Mouse (Mus musculus) spleen, postnatal 4 days (tissue): ENCODE measurements around the gene Vps37c.

Experiments used
- DNase-seq, 2 experiments: peaks; one replicate each; pipeline ENCODE4 v3.0.0; 2022; ENCODE audit warnings: low spot score in 2 of 2

The Vps37c gene

DNA sequence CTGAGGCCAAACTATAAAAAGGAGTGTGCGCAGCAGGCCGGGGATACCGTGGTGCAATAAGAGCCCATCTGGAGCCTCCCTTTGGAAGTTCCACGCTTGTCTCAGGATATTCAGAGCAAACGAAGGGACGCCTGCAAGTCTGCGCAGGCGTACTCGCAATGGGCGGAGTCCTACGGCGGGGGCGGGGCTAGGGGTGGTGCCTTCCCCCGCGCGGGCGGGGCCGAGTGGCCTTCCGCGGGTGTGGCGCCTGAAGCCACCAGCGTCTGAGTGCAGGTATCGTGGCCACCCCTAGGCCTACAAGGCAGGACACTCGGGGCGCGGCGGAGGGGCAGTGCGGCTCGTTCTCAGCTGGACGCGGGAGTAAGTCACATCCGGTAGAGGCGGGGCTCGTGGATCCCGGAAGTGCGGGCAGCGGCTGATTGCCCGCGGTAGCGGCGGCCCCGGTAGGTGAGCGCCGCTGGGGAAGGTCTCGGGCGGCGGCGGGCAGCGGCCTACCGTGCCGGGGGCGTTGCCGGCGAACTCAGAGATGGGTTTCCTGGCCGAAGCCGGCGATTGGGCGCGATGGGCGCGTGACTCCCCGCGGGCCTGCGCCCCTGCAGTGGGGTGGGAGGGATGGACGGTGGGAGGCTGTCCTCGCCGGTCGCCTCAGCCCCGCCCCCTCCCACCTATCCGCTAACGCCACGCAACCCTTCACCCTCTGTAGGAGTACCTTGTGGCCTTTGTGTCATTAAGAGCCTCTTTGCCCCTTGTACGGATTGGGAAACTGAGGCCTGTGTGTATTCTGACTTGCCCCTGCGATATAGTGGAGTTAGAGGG is at the start of gene Vps37c:
TSS of gene Vps37c (plus strand) at position 199 of the 816 bp plus-strand sequence.
- DNase-seq = peak; percentile 97 to 99

GRCm38 (mm10) chr19:10640080-10640479 is 48.5 kb upstream of the Vps37c start:
- DNase-seq = no peak

GRCm38 (mm10) chr19:10640589-10641378 is 47.8 kb upstream of the Vps37c start:
- no peak for DNase-seq

DNA sequence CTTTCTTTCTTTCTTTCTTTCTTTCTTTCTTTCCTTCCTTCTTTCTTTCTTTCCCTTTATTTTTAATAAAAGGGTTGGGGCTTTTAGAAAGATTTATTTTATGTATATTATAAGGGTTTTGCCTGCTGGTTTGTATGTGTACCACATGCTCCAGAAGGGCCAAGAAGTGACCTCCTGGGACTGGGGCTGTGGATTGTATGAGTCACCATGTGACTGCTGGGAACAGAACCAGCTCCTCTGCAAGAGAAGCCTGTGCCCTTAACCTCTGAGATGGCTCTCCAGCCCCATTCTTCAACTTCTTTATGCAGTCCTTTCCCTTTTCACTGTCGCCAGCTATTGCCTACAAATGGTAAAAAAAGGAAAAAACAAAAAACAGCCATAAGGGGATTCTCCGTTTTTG is 42.9 kb upstream of the Vps37c start:
- no peak for DNase-seq

DNA sequence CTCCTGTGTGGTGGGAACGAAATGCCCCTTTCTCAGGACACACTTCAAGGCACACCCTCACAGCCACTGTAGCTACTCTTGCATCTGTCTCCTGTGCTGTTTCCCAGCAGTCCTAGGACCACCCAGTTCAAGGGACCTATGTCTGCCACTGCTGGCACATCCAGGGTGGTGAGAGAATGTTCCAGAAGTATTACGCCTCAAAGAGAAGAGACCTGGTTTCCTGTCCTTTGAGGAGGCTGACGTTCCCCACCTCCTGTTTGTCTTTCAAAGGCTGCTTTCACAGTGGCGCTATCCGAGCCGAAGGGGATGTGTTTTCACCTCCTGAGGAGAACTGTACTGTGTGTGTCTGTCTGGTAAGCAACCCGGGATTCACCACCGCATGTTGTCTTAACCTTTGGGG is 40.4 kb upstream of the Vps37c start:
- no peak for DNase-seq

- no peak for DNase-seq
These were observed 32.5 kb upstream of the Vps37c start for GRCm38 (mm10) chr19:10656058-10656457.

DNA sequence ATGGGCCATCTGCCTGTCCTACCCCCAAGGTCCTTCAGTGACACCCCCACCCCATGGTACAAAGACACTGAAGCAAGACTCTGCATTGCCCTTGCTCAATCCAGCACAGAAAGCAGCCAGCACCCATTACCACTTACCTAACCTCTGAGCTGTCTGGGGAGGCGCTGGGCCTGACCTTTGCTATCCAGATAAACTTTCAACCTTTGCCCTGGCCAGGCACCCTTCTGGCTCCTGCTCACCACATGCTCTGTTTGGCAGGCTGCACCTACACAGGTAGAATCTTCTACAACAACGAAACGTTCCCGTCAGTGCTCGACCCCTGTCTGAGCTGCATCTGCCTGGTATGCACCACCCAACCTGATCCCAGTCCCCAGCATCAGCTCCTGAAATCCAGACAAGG is 30.8 kb upstream of the Vps37c start:
- DNase-seq = no peak

GRCm38 (mm10) chr19:10658406-10658805 is 30.1 kb upstream of the Vps37c start:
- DNase-seq = no peak

DNA sequence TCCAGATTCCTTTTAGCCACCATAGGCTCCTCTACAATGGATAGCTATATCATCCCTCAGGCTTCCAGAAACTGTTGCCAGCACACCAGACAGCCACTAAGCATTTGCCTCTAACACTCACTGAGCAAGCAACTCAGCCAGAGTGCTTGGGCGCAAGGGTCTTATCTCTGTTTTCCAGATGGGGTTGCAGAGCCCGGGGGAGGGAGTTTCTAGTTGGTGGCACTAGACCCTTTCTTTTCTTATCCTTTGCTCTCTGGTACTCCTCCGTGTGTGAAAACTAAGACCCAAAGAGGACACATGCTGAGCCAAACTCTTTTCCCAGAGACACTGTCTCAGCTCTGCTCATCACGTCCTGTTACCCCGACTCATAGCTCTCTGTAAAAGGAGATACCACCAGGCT is 27.2 kb upstream of the Vps37c start:
- peak in 1 of 2 experiments; percentile 71 for DNase-seq

GRCm38 (mm10) chr19:10661919-10662318 is 26.6 kb upstream of the Vps37c start:
- peak in 1 of 2 experiments; percentile 46 for DNase-seq

DNA sequence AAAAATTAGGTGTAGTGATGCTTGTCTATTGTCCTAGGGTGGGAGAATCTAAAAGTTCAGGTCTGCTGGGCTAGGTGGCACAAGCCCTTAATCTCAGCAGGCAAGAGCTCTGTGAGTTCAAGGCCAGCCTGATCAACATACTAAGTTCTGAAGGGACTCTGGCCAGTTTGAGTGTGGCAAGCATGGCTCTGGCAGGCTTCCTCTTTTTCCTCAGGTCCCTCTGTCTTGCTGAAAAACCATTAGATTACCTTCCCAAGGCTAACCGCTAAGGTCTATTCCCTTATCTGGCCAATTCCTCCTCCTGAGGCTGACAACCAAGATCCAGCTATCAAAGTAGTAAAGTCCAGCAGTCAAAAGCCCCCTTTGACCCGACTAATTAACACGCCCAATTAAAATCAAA is 25.9 kb upstream of the Vps37c start:
- DNase-seq = no peak

DNA sequence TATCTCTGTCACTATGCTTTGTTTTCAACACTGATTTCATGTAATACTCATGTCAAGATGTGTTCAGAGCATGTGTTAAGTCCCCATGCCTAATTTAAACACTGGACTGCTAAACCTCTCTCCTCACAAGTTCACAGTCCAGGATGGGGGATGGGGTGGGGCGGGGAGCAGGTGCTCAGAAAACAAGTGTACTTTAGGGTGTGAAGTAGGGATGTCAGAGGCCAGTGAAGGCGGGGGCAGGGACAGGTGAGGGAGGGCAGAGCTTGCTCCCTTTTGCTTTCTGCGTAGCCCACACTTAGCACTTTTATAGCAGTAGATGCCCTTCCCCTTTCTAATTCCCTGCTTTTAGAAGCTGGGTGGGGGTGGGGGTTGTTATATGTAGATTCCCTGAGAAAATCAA is 23.4 kb upstream of the Vps37c start:
- no peak for DNase-seq

GRCm38 (mm10) chr19:10665499-10665898 is 23.0 kb upstream of the Vps37c start:
- DNase-seq = peak; percentile 79 to 94

- DNase-seq = no peak
These were observed 17.2 kb upstream of the Vps37c start for GRCm38 (mm10) chr19:10671319-10671718.

- no peak for DNase-seq
These were observed 16.6 kb upstream of the Vps37c start for GRCm38 (mm10) chr19:10671854-10672417.

DNA sequence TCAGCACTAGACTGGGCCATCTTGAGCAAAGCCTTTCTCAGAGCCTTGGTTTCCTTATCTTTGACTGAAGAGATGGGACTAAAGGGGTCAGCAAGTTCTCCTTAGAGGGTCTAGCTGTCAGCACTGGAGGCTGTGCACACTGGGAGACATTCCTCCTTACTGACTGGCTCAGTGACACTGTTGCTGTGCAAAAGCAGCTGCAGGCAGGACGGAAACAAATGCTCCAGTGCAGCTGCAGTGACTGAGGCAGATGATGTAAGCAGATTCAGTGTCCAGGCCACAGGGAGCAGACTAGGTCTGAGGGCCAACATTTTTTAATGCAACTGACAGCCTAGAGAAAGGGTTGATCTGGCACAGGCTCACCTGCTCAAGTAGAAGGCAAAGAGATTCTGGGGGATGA is 15.3 kb upstream of the Vps37c start:
- DNase-seq = no peak

DNA sequence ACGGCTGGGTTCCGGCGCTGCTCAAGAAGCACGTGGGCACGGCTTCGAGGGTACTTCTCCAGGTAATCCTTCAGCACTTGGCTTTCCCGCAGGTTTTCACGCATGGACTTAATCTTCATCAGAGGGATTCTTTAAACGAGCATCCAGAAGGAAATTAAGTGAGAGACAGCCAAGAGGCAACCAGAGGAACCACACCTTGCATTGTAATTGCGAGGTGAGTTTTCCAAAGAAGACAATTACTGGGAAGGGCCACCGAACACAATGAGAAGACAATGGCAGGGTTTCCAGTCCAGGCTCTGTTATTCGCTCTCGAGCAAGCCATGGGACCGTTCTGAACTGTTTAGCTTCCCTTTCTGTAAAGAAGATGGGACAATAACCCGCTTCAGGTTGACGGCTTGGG is 11.9 kb upstream of the Vps37c start:
- DNase-seq = no peak

GRCm38 (mm10) chr19:10677915-10678771 is 10.4 kb upstream of the Vps37c start, which contains the start of gene Pga5:
Gene Pga5 (minus strand): TSS chr19:10678071.
- DNase-seq = peak; percentile 81 to 90

DNA sequence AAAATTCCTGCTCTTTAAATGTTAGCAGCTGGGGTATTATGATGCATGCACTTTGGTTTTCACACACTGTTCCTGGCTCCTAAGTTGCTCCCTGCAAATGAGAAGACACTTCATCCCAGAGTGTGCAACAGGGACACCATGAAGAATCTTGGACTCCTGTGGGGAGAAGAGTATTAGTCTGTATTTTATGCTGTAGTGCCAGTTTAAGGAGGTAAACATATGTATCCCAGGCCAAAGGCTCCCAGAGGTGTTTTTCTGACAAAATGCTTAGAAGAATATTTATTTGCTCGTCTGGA is 9.8 kb upstream of the Vps37c start:
- no peak for DNase-seq

- DNase-seq = no peak
These were observed 7.0 kb upstream of the Vps37c start for GRCm38 (mm10) chr19:10681571-10681970.

DNA sequence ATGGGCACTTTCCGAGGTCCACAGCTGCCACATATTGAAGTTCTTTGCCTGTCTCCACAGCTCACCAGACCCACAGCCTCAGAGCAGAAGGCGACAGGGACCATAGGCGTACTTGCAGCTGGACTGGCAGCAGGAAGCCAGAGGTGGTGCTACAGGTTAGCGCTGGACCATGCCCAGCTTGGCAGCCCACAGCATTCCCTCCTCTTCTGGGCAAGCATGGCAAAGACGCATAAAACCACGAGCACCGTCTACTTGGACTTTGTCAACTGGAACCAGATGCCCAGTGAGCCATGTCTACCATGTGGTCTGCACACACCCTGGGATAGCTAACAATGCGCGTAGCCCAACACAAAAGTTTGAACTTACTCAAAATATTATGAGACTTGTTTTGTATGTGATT is 3.5 kb upstream of the Vps37c start:
- DNase-seq = no peak

- DNase-seq = no peak
These were observed 2.8 kb upstream of the Vps37c start for GRCm38 (mm10) chr19:10685727-10686126.
